Mouse (Mus musculus): ENCODE measurements at regions not wholly inside any gene's neighbourhood (a gene's known extent, or its start where the extent isn't known, plus 50 kb on each side); places are given as distances from the start of the nearest gene placed in this dataset.

- Histone ChIP-seq H3K9me3 (ENCODE audit: low read length) (no peaks in the 10 kb centered on the region), H3K27ac (ENCODE audit: low read depth, low read length) (no peak overlapping the region), H3K4me1 (ENCODE audit: insufficient read depth, low read length) (no peaks in the 10 kb centered on the region), H3K9ac (replicated peaks; ENCODE audit: low read length, poor library complexity, severe bottlenecking) (no peak overlapping the region), H3K4me3 (ENCODE audit: low read depth, low read length) (no peak overlapping the region), H3K36me3 (ENCODE audit: insufficient read depth, low read length) (no peaks in the 10 kb centered on the region), H3K27me3 (ENCODE audit: insufficient read depth, low read length) (no peaks in the 10 kb centered on the region), H3K4me2 (ENCODE audit: low read depth, low read length, poor library complexity, severe bottlenecking) (no peak overlapping the region)
- WGBS, result 83% methylated on average over 10 of the region's 10 CpGs
- TF ChIP-seq CTCF (IDR thresholded peaks at IDR 0.05), result no peak
- DNase-seq (ENCODE audit: low spot score), result no peak
- ATAC-seq (ENCODE audit: low FRiP score), result no peak
Observed at GRCm38 (mm10) chr15:96832389-96832788, 132.9 kb upstream of the Slc38a2 start.

DNA sequence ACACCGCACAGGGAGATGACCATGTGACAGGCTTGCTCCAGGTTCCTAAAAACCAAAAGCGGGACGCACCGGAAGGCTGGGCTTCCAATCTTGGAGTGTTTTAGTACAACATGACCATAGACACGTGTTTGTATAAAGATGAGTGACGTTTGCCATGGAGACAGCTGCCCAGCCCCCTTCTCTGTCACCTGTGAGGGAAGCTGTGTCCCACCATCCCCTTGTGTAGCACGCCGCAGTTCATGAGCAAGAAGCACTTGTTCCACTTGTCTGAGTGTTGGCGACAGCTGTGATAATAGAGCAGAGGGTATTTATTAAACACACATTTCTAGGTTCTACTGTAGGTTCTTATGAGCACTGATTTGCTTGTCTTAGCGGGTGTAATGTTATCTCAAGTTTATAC is 131.7 kb upstream of the Slc38a2 start:
- H3K27me3 ChIP-seq (ENCODE audit: insufficient read depth, low read length), result no peaks in the 10 kb centered on the region
- no peak overlapping the region for H3K9ac ChIP-seq (replicated peaks; ENCODE audit: low read length, poor library complexity, severe bottlenecking)
- no peaks in the 10 kb centered on the region for H3K9me3 ChIP-seq (ENCODE audit: low read length)
- H3K4me1 ChIP-seq (ENCODE audit: insufficient read depth, low read length), result no peaks in the 10 kb centered on the region
- no peak overlapping the region for H3K4me2 ChIP-seq (ENCODE audit: low read depth, low read length, poor library complexity, severe bottlenecking)
- ATAC-seq (ENCODE audit: low FRiP score) (no peak), DNase-seq (ENCODE audit: low spot score) (no peak)
- no peak overlapping the region for H3K4me3 ChIP-seq (ENCODE audit: low read depth, low read length)
- H3K36me3 ChIP-seq (ENCODE audit: insufficient read depth, low read length), result no peaks in the 10 kb centered on the region
- no peak overlapping the region for H3K27ac ChIP-seq (ENCODE audit: low read depth, low read length)
- 94% methylated on average over 10 of the region's 10 CpGs for WGBS
- no peak for TF ChIP-seq CTCF (IDR thresholded peaks at IDR 0.05)

- 93% methylated on average over 11 of the region's 11 CpGs for WGBS
- Histone ChIP-seq H3K4me2 (ENCODE audit: low read depth, low read length, poor library complexity, severe bottlenecking) (no peak overlapping the region), H3K36me3 (ENCODE audit: insufficient read depth, low read length) (no peaks in the 10 kb centered on the region), H3K9me3 (ENCODE audit: low read length) (no peaks in the 10 kb centered on the region), H3K4me3 (ENCODE audit: low read depth, low read length) (no peak overlapping the region), H3K4me1 (ENCODE audit: insufficient read depth, low read length) (no peaks in the 10 kb centered on the region), H3K27ac (ENCODE audit: low read depth, low read length) (no peak overlapping the region), H3K9ac (replicated peaks; ENCODE audit: low read length, poor library complexity, severe bottlenecking) (no peak overlapping the region), H3K27me3 (ENCODE audit: insufficient read depth, low read length) (no peaks in the 10 kb centered on the region)
- ATAC-seq (ENCODE audit: low FRiP score) (no peak), DNase-seq (ENCODE audit: low spot score) (no peak)
- TF ChIP-seq CTCF (IDR thresholded peaks at IDR 0.05), result no peak
Observed at GRCm38 (mm10) chr15:96830578-96830977, 131.0 kb upstream of the Slc38a2 start.

DNA sequence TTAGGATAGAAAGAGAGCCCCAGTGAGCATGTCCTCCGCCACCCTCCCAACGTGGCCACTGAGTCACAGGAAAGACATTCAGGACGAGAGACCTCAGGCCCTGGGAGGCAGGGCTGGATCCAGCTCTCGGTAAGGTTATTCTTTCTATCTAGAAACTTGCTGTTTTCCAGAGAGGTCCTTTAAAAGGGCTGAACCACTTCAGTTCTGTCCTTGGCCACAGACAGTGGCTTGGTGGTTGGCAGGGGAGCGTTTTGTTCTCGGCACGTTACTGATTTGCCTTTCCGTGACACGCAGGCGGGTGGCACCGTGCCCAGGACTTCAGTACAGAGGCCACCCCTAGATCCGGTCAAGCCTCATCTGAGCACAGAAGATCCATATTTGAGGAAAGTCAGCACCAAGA is 130.4 kb upstream of the Slc38a2 start:
- Histone ChIP-seq H3K27ac (ENCODE audit: low read depth, low read length) (no peak overlapping the region), H3K4me3 (ENCODE audit: low read depth, low read length) (no peak overlapping the region), H3K9me3 (ENCODE audit: low read length) (no peaks in the 10 kb centered on the region), H3K27me3 (ENCODE audit: insufficient read depth, low read length) (no peaks in the 10 kb centered on the region), H3K4me2 (ENCODE audit: low read depth, low read length, poor library complexity, severe bottlenecking) (no peak overlapping the region), H3K9ac (replicated peaks; ENCODE audit: low read length, poor library complexity, severe bottlenecking) (no peak overlapping the region), H3K4me1 (ENCODE audit: insufficient read depth, low read length) (no peaks in the 10 kb centered on the region), H3K36me3 (ENCODE audit: insufficient read depth, low read length) (no peaks in the 10 kb centered on the region)
- no peak for DNase-seq (ENCODE audit: low spot score)
- TF ChIP-seq CTCF (IDR thresholded peaks at IDR 0.05), result no peak
- ATAC-seq (ENCODE audit: low FRiP score), result no peak
- WGBS, result 87% methylated on average over 12 of the region's 12 CpGs

GRCm38 (mm10) chr15:96828681-96829080 is 129.2 kb upstream of the Slc38a2 start:
- no peak for DNase-seq (ENCODE audit: low spot score)
- no peak overlapping the region for H3K9ac ChIP-seq (replicated peaks; ENCODE audit: low read length, poor library complexity, severe bottlenecking)
- WGBS, result 91% methylated on average over 8 of the region's 8 CpGs
- H3K27ac ChIP-seq (ENCODE audit: low read depth, low read length), result no peak overlapping the region
- H3K4me1 ChIP-seq (ENCODE audit: insufficient read depth, low read length), result no peaks in the 10 kb centered on the region
- no peak overlapping the region for H3K4me2 ChIP-seq (ENCODE audit: low read depth, low read length, poor library complexity, severe bottlenecking)
- no peak for TF ChIP-seq CTCF (IDR thresholded peaks at IDR 0.05)
- H3K36me3 ChIP-seq (ENCODE audit: insufficient read depth, low read length), result no peaks in the 10 kb centered on the region
- no peaks in the 10 kb centered on the region for H3K27me3 ChIP-seq (ENCODE audit: insufficient read depth, low read length)
- no peak for ATAC-seq (ENCODE audit: low FRiP score)
- no peak overlapping the region for H3K4me3 ChIP-seq (ENCODE audit: low read depth, low read length)
- no peaks in the 10 kb centered on the region for H3K9me3 ChIP-seq (ENCODE audit: low read length)

GRCm38 (mm10) chr15:96827931-96828330 is 128.4 kb upstream of the Slc38a2 start:
- no peaks in the 10 kb centered on the region for H3K4me1 ChIP-seq (ENCODE audit: insufficient read depth, low read length)
- H3K9ac ChIP-seq (replicated peaks; ENCODE audit: low read length, poor library complexity, severe bottlenecking), result no peak overlapping the region
- no peak overlapping the region for H3K4me3 ChIP-seq (ENCODE audit: low read depth, low read length)
- no peak for ATAC-seq (ENCODE audit: low FRiP score)
- no peak overlapping the region for H3K27ac ChIP-seq (ENCODE audit: low read depth, low read length)
- H3K9me3 ChIP-seq (ENCODE audit: low read length), result no peaks in the 10 kb centered on the region
- no peaks in the 10 kb centered on the region for H3K27me3 ChIP-seq (ENCODE audit: insufficient read depth, low read length)
- WGBS, result 81% methylated on average over 8 of the region's 8 CpGs
- no peaks in the 10 kb centered on the region for H3K36me3 ChIP-seq (ENCODE audit: insufficient read depth, low read length)
- no peak for DNase-seq (ENCODE audit: low spot score)
- TF ChIP-seq CTCF (IDR thresholded peaks at IDR 0.05), result no peak
- H3K4me2 ChIP-seq (ENCODE audit: low read depth, low read length, poor library complexity, severe bottlenecking), result no peak overlapping the region
